Mouse (Mus musculus): Measurements from ENCODE around the gene Olfr809. TPM values are rescaled to one million over a fixed set of nuclear protein-coding genes. Genes with fewer than 3 reads are reported as not detected.

Gene Olfr809
- polyA plus RNA-seq (2021) = not detected

DNA sequence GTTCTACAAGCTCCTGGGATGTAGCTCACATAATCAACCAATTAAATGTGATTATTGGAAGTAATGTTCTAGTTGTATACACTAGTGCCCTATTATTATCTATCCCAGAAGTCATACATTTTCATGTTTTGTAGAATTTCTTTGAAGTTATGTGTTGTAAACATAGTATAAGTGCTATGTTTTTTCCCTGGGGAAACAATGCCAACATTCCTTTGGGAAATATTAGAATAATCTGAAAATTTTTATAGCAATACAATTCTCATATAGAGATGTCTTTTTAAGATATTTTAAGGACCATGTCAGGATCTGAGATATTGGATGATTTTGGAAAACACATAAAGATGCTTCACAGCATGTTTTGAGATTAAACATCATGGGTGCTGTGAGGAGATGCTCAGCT lies at the start of gene Olfr809:
Gene Olfr809 (plus strand): TSS at position 301 of the 400 bp plus-strand sequence.
- CTCF ChIA-PET = no interaction called here
- POLR2A ChIA-PET = no interaction called here
- TF ChIP-seq CTCF (IDR thresholded peaks at IDR 0.05) = no peak
- no peaks in the 10 kb centered on the region for H3K27me3 ChIP-seq
- in situ Hi-C loops (cut with MboI; ENCODE audit: low pct_unique_long_range_greater_than_20kb) = no loop called here
- DNase-seq (ENCODE audit: low read depth, low spot score) (no peak), ATAC-seq (no peak)

DNA sequence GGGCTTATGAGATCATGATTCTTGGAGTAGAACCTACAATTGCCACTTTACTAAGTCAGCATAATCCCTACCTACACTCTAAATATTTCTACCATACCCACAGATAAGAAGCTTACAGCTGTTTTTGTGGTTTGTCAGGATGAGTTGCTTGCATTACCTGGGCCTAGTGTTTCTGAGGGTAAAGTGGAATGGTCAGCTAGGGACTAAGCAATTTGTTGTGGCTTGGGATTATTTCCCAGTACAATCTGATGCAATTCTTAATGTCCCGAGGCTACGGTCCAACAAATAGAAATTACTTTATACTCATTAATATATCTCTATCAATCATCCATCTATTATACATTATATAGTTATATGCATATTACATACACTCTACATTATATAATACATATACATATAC lies 45.2 kb upstream of the Olfr809 start, which contains the start of gene Olfr805:
Gene Olfr805 (minus strand): TSS at position 101 of the 400 bp plus-strand sequence.
- in situ Hi-C loops (cut with MboI; ENCODE audit: low pct_unique_long_range_greater_than_20kb) = no loop called here
- no peak for TF ChIP-seq CTCF (IDR thresholded peaks at IDR 0.05)
- no peak for DNase-seq (ENCODE audit: low read depth, low spot score)
- POLR2A ChIA-PET = no interaction called here
- CTCF ChIA-PET = interaction anchor here (0.8 kb wide), 1 partner anchor 10 kb away, joined by 3 read pairs; no protein-coding TSS in a partner anchor
- peaks cover 4% of the 10 kb centered on the region for H3K27me3 ChIP-seq
- no peak for ATAC-seq

DNA sequence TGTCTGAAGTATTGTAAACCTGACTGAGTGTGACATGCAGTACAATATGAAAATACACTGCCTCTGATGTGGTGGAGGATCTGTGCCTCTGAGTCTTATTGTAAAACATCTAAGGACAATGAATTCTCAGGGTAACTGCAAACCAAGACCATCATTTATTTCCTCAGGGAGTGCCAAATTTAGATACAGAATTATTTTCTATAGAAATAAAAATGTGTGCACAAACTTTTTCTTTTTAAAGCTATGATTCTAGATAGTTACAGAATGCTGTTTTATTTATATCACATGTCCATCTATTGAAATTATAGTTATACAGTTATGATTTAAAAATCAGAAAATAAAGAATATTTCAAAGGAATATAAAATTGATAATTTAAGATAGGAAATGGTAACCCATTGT lies 32.6 kb upstream of the Olfr809 start, which contains the start of gene Olfr806:
Gene Olfr806 (minus strand): TSS at position 101 of the 400 bp plus-strand sequence.
- peaks cover 3% of the 10 kb centered on the region for H3K27me3 ChIP-seq
- ATAC-seq = no peak
- no peak for DNase-seq (ENCODE audit: low read depth, low spot score)
- TF ChIP-seq CTCF (IDR thresholded peaks at IDR 0.05) = no peak
- in situ Hi-C loops (cut with MboI; ENCODE audit: low pct_unique_long_range_greater_than_20kb) = no loop called here
- ChIA-PET POLR2A (no interaction called here), CTCF (interaction anchor here (1.6 kb wide), 1 partner anchor 26 kb away, joined by 4 read pairs; no protein-coding TSS in a partner anchor)

DNA sequence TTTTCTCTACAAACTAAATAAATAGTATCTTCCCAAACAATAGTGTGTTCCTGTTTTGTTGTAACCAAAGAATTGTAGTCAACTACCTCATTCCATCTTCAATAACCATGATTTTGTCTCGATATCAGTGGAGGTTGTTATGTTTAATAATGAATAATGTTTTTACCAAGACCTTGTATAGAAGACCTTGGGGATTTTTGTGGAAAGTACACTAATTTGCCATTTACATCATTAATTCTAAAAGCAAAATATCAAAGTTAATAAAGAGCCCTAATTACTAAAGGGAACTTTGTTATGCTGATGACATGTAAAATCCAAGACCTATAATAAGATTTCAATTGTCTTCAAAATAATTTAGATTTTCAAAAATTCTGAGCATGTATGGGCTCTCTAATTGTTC lies 16.7 kb upstream of the Olfr809 start, which contains the start of gene Olfr807:
Gene Olfr807 (minus strand): TSS at position 101 of the 400 bp plus-strand sequence.
- no peak for TF ChIP-seq CTCF (IDR thresholded peaks at IDR 0.05)
- CTCF ChIA-PET = no interaction called here
- peaks cover 3% of the 10 kb centered on the region for H3K27me3 ChIP-seq
- ATAC-seq (no peak), DNase-seq (ENCODE audit: low read depth, low spot score) (no peak)
- in situ Hi-C loops (cut with MboI; ENCODE audit: low pct_unique_long_range_greater_than_20kb) = loop anchor here (10.0 kb wide), 1 partner anchor 67 kb away; no protein-coding TSS in a partner anchor
- POLR2A ChIA-PET = no interaction called here

GRCm38 (mm10) chr10:129765182-129765581 lies 9.3 kb upstream of the Olfr809 start, which contains the start of gene Olfr808:
TSS of gene Olfr808 (plus strand) at chr10:129765482.
- no peaks in the 10 kb centered on the region for H3K27me3 ChIP-seq
- no peak for TF ChIP-seq CTCF (IDR thresholded peaks at IDR 0.05)
- no peak for ATAC-seq
- in situ Hi-C loops (cut with MboI; ENCODE audit: low pct_unique_long_range_greater_than_20kb) = no loop called here
- CTCF ChIA-PET = interaction anchor here (0.7 kb wide), 1 partner anchor 11 kb away, joined by 4 read pairs; no protein-coding TSS in a partner anchor
- POLR2A ChIA-PET = no interaction called here
- DNase-seq (ENCODE audit: low read depth, low spot score) = no peak

DNA sequence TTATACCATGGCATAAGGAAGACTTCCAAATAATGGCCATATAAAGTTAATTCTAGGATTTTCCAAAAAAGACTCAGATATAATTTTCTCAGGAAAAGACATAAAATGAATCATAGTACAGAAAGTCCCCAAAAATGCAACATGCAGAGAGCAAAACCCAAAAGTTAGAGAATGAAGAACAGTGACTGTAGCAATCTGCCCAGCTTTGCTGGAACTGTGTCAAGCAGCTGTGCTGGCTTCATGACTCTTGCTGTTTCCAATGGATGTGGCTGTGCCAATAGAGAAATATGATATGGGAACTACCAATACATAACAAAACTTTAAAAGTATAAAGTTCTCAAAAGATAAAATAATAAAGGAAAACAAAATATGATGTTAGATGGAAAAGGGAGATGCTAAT lies 3.7 kb downstream of the Olfr809 start:
- ChIA-PET CTCF (interaction anchor here (1.2 kb wide), 1 partner anchor 9 kb away, joined by 3 read pairs; no protein-coding TSS in a partner anchor), POLR2A (no interaction called here)
- in situ Hi-C loops (cut with MboI; ENCODE audit: low pct_unique_long_range_greater_than_20kb) = no loop called here
- no peak for TF ChIP-seq CTCF (IDR thresholded peaks at IDR 0.05)
- ATAC-seq (no peak), DNase-seq (ENCODE audit: low read depth, low spot score) (no peak)
- H3K27me3 ChIP-seq = no peaks in the 10 kb centered on the region

- DNase-seq (ENCODE audit: low read depth, low spot score) (no peak), ATAC-seq (no peak)
- no peak for TF ChIP-seq CTCF (IDR thresholded peaks at IDR 0.05)
- ChIA-PET POLR2A (no interaction called here), CTCF (no interaction called here)
- H3K27me3 ChIP-seq = no peaks in the 10 kb centered on the region
- in situ Hi-C loops (cut with MboI; ENCODE audit: low pct_unique_long_range_greater_than_20kb) = no loop called here
These were observed 20.4 kb downstream of the Olfr809 start, which contains the start of gene Olfr810 for GRCm38 (mm10) chr10:129794817-129795216. TSS of gene Olfr810 (minus strand) at chr10:129794917.

- DNase-seq (ENCODE audit: low read depth, low spot score) (no peak), ATAC-seq (no peak)
- in situ Hi-C loops (cut with MboI; ENCODE audit: low pct_unique_long_range_greater_than_20kb) = no loop called here
- ChIA-PET CTCF (no interaction called here), POLR2A (no interaction called here)
- TF ChIP-seq CTCF (IDR thresholded peaks at IDR 0.05) = no peak
- H3K27me3 ChIP-seq = no peaks in the 10 kb centered on the region
These were observed 29.9 kb downstream of the Olfr809 start, which contains the start of gene Olfr811 for GRCm38 (mm10) chr10:129804296-129804695. TSS of gene Olfr811 (minus strand) at chr10:129804396.

Other genes starting within 250 kb of the Olfr809 start
- gene Olfr792, start 235.5 kb upstream of the Olfr809 start, polyA plus RNA-seq (2021) = not detected
- gene Olfr794, start 207.0 kb upstream of the Olfr809 start, polyA plus RNA-seq (2021) = not detected
- not detected for gene Olfr796, start 162.1 kb upstream of the Olfr809 start, polyA plus RNA-seq (2021)
- not detected for gene Olfr798, start 146.7 kb upstream of the Olfr809 start, polyA plus RNA-seq (2021)
- not detected for gene Olfr799, start 137.2 kb upstream of the Olfr809 start, polyA plus RNA-seq (2021)
- not detected for gene Olfr800, start 116.9 kb upstream of the Olfr809 start, polyA plus RNA-seq (2021)
- gene Olfr801, start 100.8 kb upstream of the Olfr809 start, polyA plus RNA-seq (2021) = not detected
- gene Olfr802, start 86.5 kb upstream of the Olfr809 start, polyA plus RNA-seq (2021) = not detected
- not detected for gene Olfr803, start 80.4 kb upstream of the Olfr809 start, polyA plus RNA-seq (2021)
- not detected for gene Olfr804, start 71.4 kb upstream of the Olfr809 start, polyA plus RNA-seq (2021)
- gene Olfr805, start 45.3 kb upstream of the Olfr809 start, polyA plus RNA-seq (2021) = not detected
- not detected for gene Olfr806, start 32.7 kb upstream of the Olfr809 start, polyA plus RNA-seq (2021)
- not detected for gene Olfr807, start 16.8 kb upstream of the Olfr809 start, polyA plus RNA-seq (2021)
- gene Olfr808, start 9.2 kb upstream of the Olfr809 start, polyA plus RNA-seq (2021) = not detected
- gene Olfr810, start 20.3 kb downstream of the Olfr809 start, polyA plus RNA-seq (2021) = not detected
- not detected for gene Olfr811, start 29.8 kb downstream of the Olfr809 start, polyA plus RNA-seq (2021)
- not detected for gene Olfr812, start 71.5 kb downstream of the Olfr809 start, polyA plus RNA-seq (2021)
- not detected for gene Olfr813, start 80.7 kb downstream of the Olfr809 start, polyA plus RNA-seq (2021)
- not detected for gene Olfr814, start 105.2 kb downstream of the Olfr809 start, polyA plus RNA-seq (2021)
- not detected for gene Olfr815, start 131.2 kb downstream of the Olfr809 start, polyA plus RNA-seq (2021)
- not detected for gene Olfr816, start 141.0 kb downstream of the Olfr809 start, polyA plus RNA-seq (2021)
- gene Olfr818, start 174.5 kb downstream of the Olfr809 start, polyA plus RNA-seq (2021) = not detected
- gene Olfr819, start 192.6 kb downstream of the Olfr809 start, polyA plus RNA-seq (2021) = not detected
- gene Olfr247, start 201.5 kb downstream of the Olfr809 start, polyA plus RNA-seq (2021) = not detected
- gene Gm10310, start 210.4 kb downstream of the Olfr809 start, polyA plus RNA-seq (2021) = not detected
- gene Olfr820, start 238.0 kb downstream of the Olfr809 start, polyA plus RNA-seq (2021) = not detected